21 mouse cellular contexts compared by ENCODE assay signal in genomic region chr8:70563763-70564387, GRCm38 (mm10).
"Had no signal": no experiment of that assay in that cellular context is flagged by ENCODE, and none has a peak within 500 bp of the region (broad histone marks: within the 10 kb centered on the region; RNA-seq: fewer than 3 reads in every experiment).

No protein-coding gene starts in this region.

- H3K9ac ChIP-seq: intestine, embryonic 15.5 days; kidney, embryonic 15.5 days; liver, embryonic 13.5 days; lung, embryonic 15.5 days; midbrain, embryonic 12.5 days; midbrain, embryonic 15.5 days; neural tube, embryonic 12.5 days; neural tube, embryonic 15.5 days had no signal

- H3K4me2 ChIP-seq: intestine, embryonic 15.5 days; kidney, embryonic 15.5 days; limb, embryonic 13.5 days; liver, embryonic 13.5 days; lung, embryonic 15.5 days; midbrain, embryonic 12.5 days; midbrain, embryonic 15.5 days; neural tube, embryonic 12.5 days; neural tube, embryonic 15.5 days had no signal

- H3K4me3 ChIP-seq: intestine, embryonic 15.5 days; kidney, embryonic 15.5 days; limb, embryonic 10.5 days; limb, embryonic 13.5 days; liver, embryonic 13.5 days; lung, embryonic 15.5 days; midbrain, embryonic 12.5 days; midbrain, embryonic 15.5 days; neural tube, embryonic 12.5 days; neural tube, embryonic 15.5 days had no signal

- ATAC-seq: intestine, embryonic 15.5 days; midbrain, embryonic 15.5 days had no signal

- DNase-seq: kidney, adult 11 months; kidney, adult 8-10 months; kidney, postnatal 10 days; liver, embryonic 13.5 days; lung, postnatal 10 days; lung, postnatal 36 days; right cerebral cortex, adult 18-20 months; right cerebral cortex, postnatal 14 days; right cerebral cortex, postnatal 4 days; thymus, adult 18-20 months; thymus, postnatal 36 days had no signal

- H3K27me3 ChIP-seq: intestine, embryonic 15.5 days; kidney, embryonic 15.5 days; limb, embryonic 13.5 days; liver, embryonic 13.5 days; lung, embryonic 15.5 days; midbrain, embryonic 12.5 days; midbrain, embryonic 15.5 days; neural tube, embryonic 12.5 days; neural tube, embryonic 15.5 days had no signal

- H3K27ac ChIP-seq: intestine, embryonic 15.5 days; kidney, embryonic 15.5 days; limb, embryonic 13.5 days; liver, embryonic 13.5 days; lung, embryonic 15.5 days; midbrain, embryonic 12.5 days; midbrain, embryonic 15.5 days; neural tube, embryonic 12.5 days; neural tube, embryonic 15.5 days; stomach, postnatal 0 days had no signal

- H3K36me3 ChIP-seq: intestine, embryonic 15.5 days; kidney, embryonic 15.5 days; lung, embryonic 15.5 days; midbrain, embryonic 12.5 days; midbrain, embryonic 15.5 days; neural tube, embryonic 12.5 days; neural tube, embryonic 15.5 days had no signal

- H3K9me3 ChIP-seq: intestine, embryonic 15.5 days; kidney, embryonic 15.5 days; limb, embryonic 10.5 days; limb, embryonic 13.5 days; liver, embryonic 13.5 days; lung, embryonic 15.5 days; midbrain, embryonic 12.5 days; midbrain, embryonic 15.5 days; neural tube, embryonic 12.5 days; neural tube, embryonic 15.5 days had no signal
